12 mouse cellular contexts compared by ENCODE assay signal in the genomic region with DNA sequence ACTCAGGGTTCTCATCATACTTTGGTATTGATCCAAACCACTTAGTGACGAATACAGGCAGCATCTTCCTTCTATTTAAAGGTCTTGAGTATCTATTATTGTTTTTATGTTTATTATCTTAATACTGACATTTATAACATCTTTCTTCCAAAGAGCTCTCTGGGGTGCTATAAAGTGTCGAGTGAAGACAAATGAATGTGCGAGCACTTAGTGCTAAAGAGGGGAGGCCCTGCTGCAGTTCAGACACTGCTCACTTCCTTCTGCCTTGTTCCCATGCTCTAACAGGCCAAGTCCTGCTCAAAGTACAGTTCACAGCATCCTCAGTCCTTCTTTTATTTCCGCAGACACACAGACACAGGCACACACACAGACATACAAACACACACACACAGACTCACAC.
"Had no signal": no experiment of that assay in that cellular context is flagged by ENCODE, and none has a peak within 500 bp of the region (broad histone marks: within the 10 kb centered on the region; RNA-seq: fewer than 3 reads in every experiment).

No protein-coding gene starts in this region.

- H3K9ac ChIP-seq: limb, embryonic 15.5 days; liver, embryonic 12.5 days; lung, embryonic 14.5 days; midbrain, embryonic 15.5 days had no signal

- H3K27ac ChIP-seq: limb, embryonic 15.5 days; liver, embryonic 12.5 days; midbrain, embryonic 15.5 days had no signal

- H3K4me3 ChIP-seq: limb, embryonic 15.5 days; liver, embryonic 12.5 days; midbrain, embryonic 15.5 days had no signal

- H3K4me2 ChIP-seq: limb, embryonic 15.5 days; liver, embryonic 12.5 days; lung, embryonic 14.5 days; midbrain, embryonic 11.5 days; midbrain, embryonic 15.5 days had no signal

- DNase-seq: kidney, postnatal 25 days; lung, embryonic 14.5 days; lung, postnatal 10 days; lung, postnatal 4 days; right cerebral cortex, postnatal 25 days; thymus, postnatal 36 days had no signal

- H3K9me3 ChIP-seq: limb, embryonic 15.5 days; liver, embryonic 12.5 days; midbrain, embryonic 15.5 days had no signal

- H3K36me3 ChIP-seq: limb, embryonic 15.5 days; liver, embryonic 12.5 days; midbrain, embryonic 15.5 days had no signal

- ATAC-seq: inflammation-experienced regulatory T-cells, adult 6 months; intestine, postnatal 0 days; liver, embryonic 12.5 days; midbrain, embryonic 15.5 days had no signal

- H3K27me3 ChIP-seq: limb, embryonic 15.5 days; liver, embryonic 12.5 days; midbrain, embryonic 15.5 days had no signal

- H3K4me1 ChIP-seq: limb, embryonic 15.5 days; liver, embryonic 12.5 days had no signal
